Mouse (Mus musculus): ENCODE results near the gene Tfam. TPM values are rescaled to one million over a fixed set of nuclear protein-coding genes. Genes with fewer than 3 reads are reported as not detected.

Gene Tfam
- polyA plus RNA-seq, 1 experiment from 2014 or later: 114 TPM

GRCm38 (mm10) chr10:71176341-71176740, 61.7 kb downstream of the Tfam start:
- WGBS: 80% methylated on average over 8 of the region's 8 CpGs
- Histone ChIP-seq H3K27me3 (ENCODE audit: control insufficient read depth, insufficient read depth, low read length) (no peaks in the 10 kb centered on the region), H3K36me3 (ENCODE audit: control insufficient read depth, insufficient read depth, low read length) (no peaks in the 10 kb centered on the region), H3K4me3 (ENCODE audit: low read depth, low read length) (no peak overlapping the region), H3K27ac (replicated peaks; ENCODE audit: low read depth, low read length) (no peak overlapping the region), H3K4me2 (ENCODE audit: low read depth, severe bottlenecking) (no peak overlapping the region), H3K9ac (ENCODE audit: low read length) (no peak overlapping the region), H3K4me1 (ENCODE audit: control insufficient read depth, insufficient read depth, low read length) (no peaks in the 10 kb centered on the region), H3K9me3 (ENCODE audit: control insufficient read depth, low read length) (no peaks in the 10 kb centered on the region)
- no peak for ATAC-seq (ENCODE audit: insufficient number of reproducible peaks, low FRiP score, low TSS enrichment, low read depth)
- DNase-seq (ENCODE audit: low spot score): no peak

Other genes with a start within 250 kb of the Tfam start
- 8.5 and 8.9 TPM in 2 replicates for gene Bicc1, start 78.6 kb downstream of the Tfam start, polyA plus RNA-seq (2014; fragmentation: Nextera tagmentation; extraction: Ambion mirVana)
- gene Ube2d1, start 47.0 kb upstream of the Tfam start, polyA plus RNA-seq (2014; fragmentation: Nextera tagmentation; extraction: Ambion mirVana): 122 and 125 TPM in 2 replicates
- 109 and 111 TPM in 2 replicates for gene Cisd1, start 106.7 kb upstream of the Tfam start, polyA plus RNA-seq (2014; fragmentation: Nextera tagmentation; extraction: Ambion mirVana)
- gene Ipmk, start 109.5 kb upstream of the Tfam start, polyA plus RNA-seq (2014; fragmentation: Nextera tagmentation; extraction: Ambion mirVana): 20.9 and 21.0 TPM in 2 replicates

All from limb, embryonic 11.5 days (tissue).